Mouse (Mus musculus) right cerebral cortex, postnatal 10 days (tissue): Measurements from ENCODE around the gene B4galnt3.
A peak's percentile ranks its signal among the peaks of the same experiment; 100 is the strongest.

ENCODE experiments used
- DNase-seq, 2 experiments: peaks; one replicate each; pipeline ENCODE4 v3.0.0; 2021; ENCODE audit warnings: low spot score in 2 of 2

B4galnt3 gene

GRCm38 (mm10) chr6:120274887-120275286, 19.5 kb downstream of the B4galnt3 start:
- peak in 1 of 2 experiments; percentile 30 for DNase-seq

- no peak for DNase-seq
These were observed 20.2 kb downstream of the B4galnt3 start for GRCm38 (mm10) chr6:120274181-120274580.

- DNase-seq: no peak
These were observed 30.2 kb downstream of the B4galnt3 start for GRCm38 (mm10) chr6:120264151-120264550.

GRCm38 (mm10) chr6:120263608-120264007, 30.8 kb downstream of the B4galnt3 start:
- DNase-seq: no peak

GRCm38 (mm10) chr6:120262886-120263531, 31.4 kb downstream of the B4galnt3 start:
- DNase-seq: no peak

GRCm38 (mm10) chr6:120259481-120259880, 34.9 kb downstream of the B4galnt3 start:
- DNase-seq: no peak

- no peak for DNase-seq
These were observed 37.9 kb downstream of the B4galnt3 start for GRCm38 (mm10) chr6:120256431-120256935.

GRCm38 (mm10) chr6:120255701-120256100, 38.7 kb downstream of the B4galnt3 start:
- no peak for DNase-seq

- DNase-seq: no peak
These were observed 39.2 kb downstream of the B4galnt3 start for GRCm38 (mm10) chr6:120255144-120255543.

- DNase-seq: no peak
These were observed 39.7 kb downstream of the B4galnt3 start for GRCm38 (mm10) chr6:120254640-120255039.

- no peak for DNase-seq
These were observed 41.6 kb downstream of the B4galnt3 start for GRCm38 (mm10) chr6:120252741-120253140.

- DNase-seq: no peak
These were observed 43.3 kb downstream of the B4galnt3 start for GRCm38 (mm10) chr6:120251010-120251409.

- no peak for DNase-seq
These were observed 44.5 kb downstream of the B4galnt3 start for GRCm38 (mm10) chr6:120249831-120250230.

GRCm38 (mm10) chr6:120246676-120247075, 47.7 kb downstream of the B4galnt3 start:
- no peak for DNase-seq

GRCm38 (mm10) chr6:120243250-120243649, 51.1 kb downstream of the B4galnt3 start:
- no peak for DNase-seq

- DNase-seq: no peak
These were observed 51.8 kb downstream of the B4galnt3 start for GRCm38 (mm10) chr6:120242530-120242929.

- DNase-seq: no peak
These were observed 52.9 kb downstream of the B4galnt3 start for GRCm38 (mm10) chr6:120241453-120241852.

GRCm38 (mm10) chr6:120240461-120240860, 53.9 kb downstream of the B4galnt3 start:
- no peak for DNase-seq

- DNase-seq: no peak
These were observed 58.5 kb downstream of the B4galnt3 start for GRCm38 (mm10) chr6:120235874-120236273.

- no peak for DNase-seq
These were observed 61.5 kb downstream of the B4galnt3 start for GRCm38 (mm10) chr6:120232885-120233284.

GRCm38 (mm10) chr6:120230441-120230840, 63.9 kb downstream of the B4galnt3 start:
- DNase-seq: no peak

GRCm38 (mm10) chr6:120229806-120230205, 64.6 kb downstream of the B4galnt3 start:
- no peak for DNase-seq

- no peak for DNase-seq
These were observed 67.3 kb downstream of the B4galnt3 start for GRCm38 (mm10) chr6:120227068-120227467.

- no peak for DNase-seq
These were observed 69.0 kb downstream of the B4galnt3 start for GRCm38 (mm10) chr6:120225355-120225754.
